Mouse (Mus musculus) G1E (cell line): Measurements from ENCODE around the gene Klhl18. TPM values are rescaled to one million over a fixed set of nuclear protein-coding genes. Genes with fewer than 3 reads are reported as not detected.
"Not testable (repeated sequence)": the region's sequence is repeated elsewhere in the genome, so short reads cannot be mapped to it uniquely, and the experiment has no call there.

Source experiments
- ATAC-seq: 2 replicates; pipeline ENCODE4 v1.8.0; 2016; ENCODE audit warnings: mild to moderate bottlenecking; ENCODE audit not compliant: insufficient number of reproducible peaks, poor library complexity, low FRiP score, severe bottlenecking; ENCODE audit errors: extremely low read depth
- DNase-seq: peaks from one replicate; pipeline ENCODE4 v3.0.0; 2012; ENCODE audit warnings: low spot score
- H3K27me3 ChIP-seq: 2 replicates; pipeline ENCODE4 v1.6.1; 2012; ENCODE audit warnings: mild to moderate bottlenecking, low read length, inconsistent platforms; ENCODE audit not compliant: insufficient read depth
- H3K36me3 ChIP-seq: replicated peaks from 2 replicates; pipeline ENCODE3; 2012; ENCODE audit warnings: mild to moderate bottlenecking, inconsistent platforms
- H3K4me1 ChIP-seq: 2 replicates; pipeline ENCODE4 v1.6.1; 2012; ENCODE audit warnings: low read depth, low read length, inconsistent platforms, mixed read lengths; ENCODE audit not compliant: insufficient read depth
- H3K4me3 ChIP-seq: 2 replicates; pipeline ENCODE4 v1.5.1; 2012; ENCODE audit warnings: low read depth, mild to moderate bottlenecking, inconsistent platforms, low read length, moderate library complexity, mixed read lengths
- H3K9me3 ChIP-seq: replicated peaks from 2 replicates; pipeline ENCODE4 v1.6.1; 2012; ENCODE audit warnings: inconsistent platforms
- CTCF ChIP-seq: IDR thresholded peaks from 2 replicates; pipeline ENCODE4 v1.5.1; 2012; ENCODE audit warnings: low read depth, low read length, inconsistent platforms, mixed read lengths
- GATA1 ChIP-seq: IDR thresholded peaks from 2 replicates; pipeline ENCODE4 v1.6.1; 2012; ENCODE audit warnings: borderline replicate concordance, low read length, inconsistent platforms, mixed read lengths
- GATA2 ChIP-seq: IDR thresholded peaks from 2 replicates; pipeline ENCODE4 v1.6.1; 2012; ENCODE audit warnings: low read depth, low read length, inconsistent platforms, borderline replicate concordance
- POLR2AphosphoS5 ChIP-seq: IDR thresholded peaks from 2 replicates; pipeline ENCODE4 v1.6.1; 2012; ENCODE audit warnings: low read depth, low read length, inconsistent platforms; ENCODE audit not compliant: insufficient replicate concordance
- TAL1 ChIP-seq: conservative IDR thresholded peaks from 2 replicates; pipeline ENCODE4 v1.6.1; 2012; ENCODE audit warnings: low read depth, low read length, inconsistent platforms, mixed read lengths
- polyA plus RNA-seq: library from polyadenylated mRNA; stranded (reverse); fragments of >175 nt; gene quantifications from 2 replicates; pipeline ENCODE4 v1.2.3, GENCODE M21; 2012
- total RNA-seq, 2 experiments: library from RNA; stranded (forward) in 1 of 2; stranded (reverse) in 1 of 2; fragments of 200-1000 nt in 1 of 2; fragments of >200 nt in 1 of 2; fragmentation: Nextera tagmentation in 1 of 2; gene quantifications; 2 replicates each; pipeline ENCODE4 v1.2.3; 2014 to 2017

Gene Klhl18
- total and polyA plus RNA-seq, 3 experiments = 5.7 to 11.4 (median 6.5) TPM

DNA sequence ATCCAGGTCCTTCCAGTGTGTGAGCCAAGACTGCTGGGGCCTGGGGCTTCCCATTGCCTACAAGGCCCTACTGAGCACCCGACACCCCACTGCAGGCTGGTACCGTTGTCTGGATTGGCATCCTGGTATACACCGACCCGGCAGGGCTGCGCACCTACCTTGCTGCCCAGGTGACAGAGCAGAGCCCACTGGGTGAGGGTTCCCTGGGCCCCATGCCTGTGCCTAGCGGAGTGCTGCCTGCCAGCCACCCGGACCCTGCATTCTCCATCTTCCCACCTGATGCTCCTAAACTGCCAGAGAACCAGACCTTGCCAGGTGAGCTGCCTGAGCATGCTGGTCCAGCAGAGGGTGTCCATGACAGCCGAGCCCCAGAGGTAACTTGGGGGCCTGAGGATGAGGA, 97.1 kb downstream of the Klhl18 start:
- no peaks in the 10 kb centered on the region for H3K9me3 ChIP-seq
- DNase-seq (no peak), ATAC-seq (no peak)
- no peak overlapping the region for H3K4me3 ChIP-seq
- 0 out of 2 replicates have a peak, but pooled peaks cover 5% of the 10 kb centered on the region for H3K4me1 ChIP-seq
- no peak for TF ChIP-seq GATA1
- TF ChIP-seq TAL1 = no peak
- no peak for TF ChIP-seq CTCF
- TF ChIP-seq POLR2AphosphoS5 = no peak
- TF ChIP-seq GATA2 = no peak
- no peaks in the 10 kb centered on the region for H3K27me3 ChIP-seq
- H3K36me3 ChIP-seq = peaks cover 96% of the 10 kb centered on the region

- ATAC-seq, DNase-seq, H3K27me3 ChIP-seq, H3K4me1 ChIP-seq, H3K4me3 ChIP-seq, H3K9me3 ChIP-seq: not testable (repeated sequence)
- H3K36me3 ChIP-seq = peaks cover 96% of the 10 kb centered on the region
Measured at GRCm38 (mm10) chr9:110377655-110378054, 98.8 kb downstream of the Klhl18 start.

Other genes starting within 250 kb of the Klhl18 start
- gene Cspg5, start 232.9 kb downstream of the Klhl18 start, total RNA-seq (2014; fragmentation: Nextera tagmentation) = 0.38 and 0.92 TPM in 2 replicates
- 0.23 and 0.38 TPM in 2 replicates for gene Cspg5, start 232.9 kb downstream of the Klhl18 start, total RNA-seq (2017)
- 0.02 TPM in 1 of 2 replicates, not detected in the other for gene Cspg5, start 232.9 kb downstream of the Klhl18 start, polyA plus RNA-seq
- gene Elp6, start 171.5 kb downstream of the Klhl18 start, total RNA-seq (2014; fragmentation: Nextera tagmentation) = 5.4 and 7.1 TPM in 2 replicates
- gene Elp6, start 171.5 kb downstream of the Klhl18 start, total RNA-seq (2017) = 9.3 and 14.5 TPM in 2 replicates
- gene Elp6, start 171.5 kb downstream of the Klhl18 start, polyA plus RNA-seq = 12.9 and 13.4 TPM in 2 replicates
- gene Scap, start 143.4 kb downstream of the Klhl18 start, total RNA-seq (2014; fragmentation: Nextera tagmentation) = 13.5 and 23.6 TPM in 2 replicates
- 11.5 and 15.7 TPM in 2 replicates for gene Scap, start 143.4 kb downstream of the Klhl18 start, total RNA-seq (2017)
- 137 and 140 TPM in 2 replicates for gene Scap, start 143.4 kb downstream of the Klhl18 start, polyA plus RNA-seq
- gene Ptpn23, start 68.5 kb downstream of the Klhl18 start, total RNA-seq (2014; fragmentation: Nextera tagmentation) = 55.8 and 58.9 TPM in 2 replicates
- gene Ptpn23, start 68.5 kb downstream of the Klhl18 start, total RNA-seq (2017) = 6.9 and 8.2 TPM in 2 replicates
- 62.3 and 93.5 TPM in 2 replicates for gene Ptpn23, start 68.5 kb downstream of the Klhl18 start, polyA plus RNA-seq
- not detected in 2 replicates for gene Ngp, start 56.9 kb downstream of the Klhl18 start, total RNA-seq (2014; fragmentation: Nextera tagmentation)
- gene Ngp, start 56.9 kb downstream of the Klhl18 start, total RNA-seq (2017) = 0.11 and 0.12 TPM in 2 replicates
- 0.08 TPM in 1 of 2 replicates, not detected in the other for gene Ngp, start 56.9 kb downstream of the Klhl18 start, polyA plus RNA-seq
- 2.1 and 2.9 TPM in 2 replicates for gene Kif9, start 264 bp upstream of the Klhl18 start, total RNA-seq (2014; fragmentation: Nextera tagmentation)
- gene Kif9, start 264 bp upstream of the Klhl18 start, total RNA-seq (2017) = 2.0 and 3.1 TPM in 2 replicates
- 0.10 and 0.14 TPM in 2 replicates for gene Kif9, start 264 bp upstream of the Klhl18 start, polyA plus RNA-seq
- gene Setd2, start 55.9 kb upstream of the Klhl18 start, total RNA-seq (2014; fragmentation: Nextera tagmentation) = 220 and 221 TPM in 2 replicates
- gene Setd2, start 55.9 kb upstream of the Klhl18 start, total RNA-seq (2017) = 154 and 162 TPM in 2 replicates
- 9.4 and 20.1 TPM in 2 replicates for gene Setd2, start 55.9 kb upstream of the Klhl18 start, polyA plus RNA-seq
- gene Nradd, start 147.8 kb upstream of the Klhl18 start, total RNA-seq (2014; fragmentation: Nextera tagmentation) = 1.3 TPM in 1 of 2 replicates, not detected in the other
- 5.8 and 7.3 TPM in 2 replicates for gene Nradd, start 147.8 kb upstream of the Klhl18 start, total RNA-seq (2017)
- gene Nradd, start 147.8 kb upstream of the Klhl18 start, polyA plus RNA-seq = 1.8 and 2.2 TPM in 2 replicates
- gene Nbeal2, start 177.5 kb upstream of the Klhl18 start, total RNA-seq (2014; fragmentation: Nextera tagmentation) = 26.1 and 37.4 TPM in 2 replicates
- 28.1 and 32.5 TPM in 2 replicates for gene Nbeal2, start 177.5 kb upstream of the Klhl18 start, total RNA-seq (2017)
- 56.7 and 64.7 TPM in 2 replicates for gene Nbeal2, start 177.5 kb upstream of the Klhl18 start, polyA plus RNA-seq
- 36.2 TPM in 2 replicates for gene Ccdc12, start 179.8 kb upstream of the Klhl18 start, total RNA-seq (2014; fragmentation: Nextera tagmentation)
- 202 and 222 TPM in 2 replicates for gene Ccdc12, start 179.8 kb upstream of the Klhl18 start, total RNA-seq (2017)
- gene Ccdc12, start 179.8 kb upstream of the Klhl18 start, polyA plus RNA-seq = 331 and 365 TPM in 2 replicates